Mouse (Mus musculus): Measurements from ENCODE around the gene Olfr1279. TPM values are rescaled to one million over a fixed set of nuclear protein-coding genes. Genes with fewer than 3 reads are reported as not detected.

Olfr1279 gene
- not detected in 2 replicates for polyA plus RNA-seq (2012; rRNA removed)

DNA sequence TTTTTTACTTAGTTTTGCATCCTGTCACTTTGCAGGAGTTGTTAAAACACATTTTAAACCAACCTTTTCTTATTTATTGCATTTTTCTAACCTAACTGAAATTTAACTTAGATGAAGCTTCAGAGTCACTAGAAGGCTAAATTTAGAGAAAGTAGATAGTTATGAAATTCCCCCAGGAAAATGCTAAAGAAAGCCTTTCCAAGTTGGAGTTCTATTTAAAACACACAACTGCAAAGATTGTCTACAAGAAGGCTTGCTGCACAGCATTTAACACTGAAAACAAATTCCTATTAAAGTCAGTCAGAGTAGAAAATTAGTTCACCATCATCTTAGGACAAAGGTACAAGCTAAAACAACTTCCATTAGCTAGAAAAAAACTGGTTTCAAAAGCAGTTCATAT is at the start of gene Olfr1279:
Gene Olfr1279, plus strand, starts transcription at position 262 of the 400 bp plus-strand sequence.

DNA sequence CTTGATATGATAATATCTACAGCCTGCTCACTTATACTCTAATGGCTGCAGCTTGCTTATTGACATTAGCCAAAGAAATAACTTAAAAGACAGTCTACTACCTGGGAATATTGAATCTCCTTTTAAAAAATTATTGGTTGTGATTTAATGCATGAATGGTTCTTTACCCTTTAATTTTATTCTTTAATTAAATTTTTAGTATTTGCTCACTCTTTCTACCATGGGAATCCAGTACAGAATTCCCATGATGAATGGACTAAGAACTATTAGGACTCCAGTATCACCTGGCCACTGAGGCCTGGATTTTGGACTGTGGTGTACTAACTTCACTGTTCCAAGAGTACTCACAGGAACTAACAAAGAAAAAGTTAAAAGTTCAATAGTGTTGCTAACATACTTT is 46.2 kb upstream of the Olfr1279 start, which contains the start of gene Olfr1276:
Gene Olfr1276, plus strand, starts transcription at position 301 of the 400 bp plus-strand sequence.

GRCm38 (mm10) chr2:111274006-111274405 is 26.4 kb upstream of the Olfr1279 start, which contains the start of gene Olfr1277:
TSS of gene Olfr1277 (minus strand) at chr2:111274106.

GRCm38 (mm10) chr2:111289836-111290235 is 10.6 kb upstream of the Olfr1279 start, which contains the start of gene Olfr1278:
TSS of gene Olfr1278 (plus strand) at chr2:111290136.

GRCm38 (mm10) chr2:111313717-111314116 is 13.3 kb downstream of the Olfr1279 start, which contains the start of gene Olfr1280:
TSS of gene Olfr1280 (plus strand) at chr2:111314017.

GRCm38 (mm10) chr2:111326220-111326619 is 25.8 kb downstream of the Olfr1279 start, which contains the start of gene Olfr1281:
TSS of gene Olfr1281 (plus strand) at chr2:111326520.

GRCm38 (mm10) chr2:111335976-111336375 is 35.5 kb downstream of the Olfr1279 start, which contains the start of gene Olfr1282:
TSS of gene Olfr1282 (minus strand) at chr2:111336076.

Other genes with a start within 250 kb of the Olfr1279 start
- not detected in 2 replicates for gene Gm13941, start 194.7 kb upstream of the Olfr1279 start, polyA plus RNA-seq (2012; rRNA removed)
- gene Gm15130, start 147.7 kb upstream of the Olfr1279 start, polyA plus RNA-seq (2012; rRNA removed): not detected in 2 replicates
- gene 4930430A15Rik, start 71.0 kb upstream of the Olfr1279 start, polyA plus RNA-seq (2012; rRNA removed): not detected in 2 replicates
- gene Olfr1275, start 65.3 kb upstream of the Olfr1279 start, polyA plus RNA-seq (2012; rRNA removed): not detected in 2 replicates
- gene Olfr1276, start 46.1 kb upstream of the Olfr1279 start, polyA plus RNA-seq (2012; rRNA removed): not detected in 2 replicates
- not detected in 2 replicates for gene Olfr1277, start 26.5 kb upstream of the Olfr1279 start, polyA plus RNA-seq (2012; rRNA removed)
- not detected in 2 replicates for gene Olfr1278, start 10.5 kb upstream of the Olfr1279 start, polyA plus RNA-seq (2012; rRNA removed)
- gene Olfr1280, start 13.4 kb downstream of the Olfr1279 start, polyA plus RNA-seq (2012; rRNA removed): not detected in 2 replicates
- not detected in 2 replicates for gene Olfr1281, start 25.9 kb downstream of the Olfr1279 start, polyA plus RNA-seq (2012; rRNA removed)
- gene Olfr1282, start 35.4 kb downstream of the Olfr1279 start, polyA plus RNA-seq (2012; rRNA removed): not detected in 2 replicates
- gene Olfr1283, start 66.2 kb downstream of the Olfr1279 start, polyA plus RNA-seq (2012; rRNA removed): not detected in 2 replicates
- gene Olfr1284, start 74.9 kb downstream of the Olfr1279 start, polyA plus RNA-seq (2012; rRNA removed): not detected in 2 replicates
- not detected in 2 replicates for gene Olfr1286, start 122.5 kb downstream of the Olfr1279 start, polyA plus RNA-seq (2012; rRNA removed)
- not detected in 2 replicates for gene Olfr1287, start 148.5 kb downstream of the Olfr1279 start, polyA plus RNA-seq (2012; rRNA removed)
- not detected in 2 replicates for gene Olfr1288, start 173.5 kb downstream of the Olfr1279 start, polyA plus RNA-seq (2012; rRNA removed)
- gene Olfr1289, start 180.2 kb downstream of the Olfr1279 start, polyA plus RNA-seq (2012; rRNA removed): not detected in 2 replicates
- gene Olfr1290, start 193.2 kb downstream of the Olfr1279 start, polyA plus RNA-seq (2012; rRNA removed): not detected in 2 replicates
- gene Olfr1291-ps1, start 196.5 kb downstream of the Olfr1279 start, polyA plus RNA-seq (2012; rRNA removed): not detected in 2 replicates
- not detected in 2 replicates for gene Olfr1293-ps, start 224.6 kb downstream of the Olfr1279 start, polyA plus RNA-seq (2012; rRNA removed)
- not detected in 2 replicates for gene Olfr1294, start 239.7 kb downstream of the Olfr1279 start, polyA plus RNA-seq (2012; rRNA removed)

Measured in colon, adult 2 months (tissue).